Mouse (Mus musculus) v-Abl transformed pro-B cells (cell line): ENCODE measurements around the gene Trim9.

Source experiments
- in situ Hi-C, 2 experiments: fragments of 400-800 bp; cut with MboI; formaldehyde crosslinking; loops; one replicate each; pipeline ENCODE4 v1.15.1; 2025; ENCODE audit not compliant: unreplicated experiment in 2 of 2

Gene Trim9

DNA sequence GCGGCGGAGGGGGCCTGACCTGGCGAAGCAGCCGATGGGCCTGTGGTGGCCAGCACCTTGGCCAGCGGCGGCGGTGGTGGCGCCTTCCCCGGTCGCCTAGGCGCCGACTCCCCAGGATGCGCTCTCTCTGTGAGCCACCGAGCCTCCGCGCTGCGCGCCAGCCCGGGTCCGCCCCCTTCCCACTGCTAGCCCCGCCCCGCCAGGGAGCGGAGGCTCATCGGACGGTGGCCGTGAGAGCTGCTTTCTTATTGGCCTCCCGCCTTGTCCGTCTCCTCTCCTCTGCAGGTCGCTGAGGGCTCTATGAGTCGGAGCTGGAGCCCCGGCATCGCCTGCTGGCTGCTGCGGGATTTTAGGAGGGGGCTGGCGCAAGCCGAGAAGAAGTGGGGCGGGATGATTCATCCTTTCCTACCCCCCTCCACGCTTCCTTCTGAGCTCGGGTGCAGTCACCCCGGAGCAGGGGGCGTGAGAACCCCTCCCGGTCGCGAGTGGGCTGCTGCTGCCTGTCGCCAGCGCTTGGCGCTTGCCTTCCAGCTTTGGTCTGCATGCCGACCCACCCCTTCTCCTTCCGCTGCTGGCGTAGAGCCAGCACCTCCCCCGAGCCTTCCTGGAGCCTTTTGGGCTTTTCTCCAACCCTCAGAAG is at the start of gene Trim9:
Gene Trim9 (minus strand): TSS at position 413 of the 640 bp plus-strand sequence.
- in situ Hi-C loops, result no loop called here

DNA sequence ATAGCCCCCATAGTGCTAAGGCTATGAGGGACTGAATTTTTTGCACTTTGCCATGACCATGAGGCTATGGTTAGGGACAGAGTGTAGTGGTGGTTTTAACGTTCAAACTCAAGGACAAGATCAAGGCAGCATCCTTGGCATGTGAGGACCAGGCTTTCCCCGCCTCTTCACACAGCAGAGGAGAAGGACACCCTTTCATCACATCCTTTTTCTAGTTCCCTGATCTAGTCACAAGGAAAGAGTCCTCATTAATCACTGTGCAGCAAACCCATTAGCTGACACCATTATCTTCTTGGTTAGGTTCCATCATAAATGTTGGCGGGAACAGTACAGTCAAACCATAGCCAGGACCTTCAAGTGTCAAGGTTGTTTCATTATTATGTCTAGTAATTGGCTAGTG is 47.6 kb upstream of the Trim9 start:
- in situ Hi-C loops, result no loop called here

DNA sequence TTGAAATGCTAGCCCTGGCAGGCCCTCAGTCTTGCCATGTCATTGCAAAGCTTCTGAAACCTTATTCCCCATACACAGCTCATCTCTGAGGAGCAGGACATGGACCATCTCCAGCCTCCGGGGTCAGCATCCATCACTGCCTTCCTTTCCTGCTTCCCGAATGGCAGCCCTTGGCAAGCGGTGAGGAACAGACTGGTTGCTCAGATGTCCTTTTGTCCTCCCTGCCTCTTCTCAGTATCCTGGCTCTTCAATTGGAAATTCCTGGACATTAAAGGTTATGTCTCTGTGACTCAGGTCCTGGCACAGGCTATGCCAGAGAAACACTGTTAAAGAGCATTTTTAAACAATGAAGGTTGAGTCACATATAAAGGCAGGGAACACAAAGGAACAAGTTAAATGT is 43.8 kb upstream of the Trim9 start:
- in situ Hi-C loops, result no loop called here

DNA sequence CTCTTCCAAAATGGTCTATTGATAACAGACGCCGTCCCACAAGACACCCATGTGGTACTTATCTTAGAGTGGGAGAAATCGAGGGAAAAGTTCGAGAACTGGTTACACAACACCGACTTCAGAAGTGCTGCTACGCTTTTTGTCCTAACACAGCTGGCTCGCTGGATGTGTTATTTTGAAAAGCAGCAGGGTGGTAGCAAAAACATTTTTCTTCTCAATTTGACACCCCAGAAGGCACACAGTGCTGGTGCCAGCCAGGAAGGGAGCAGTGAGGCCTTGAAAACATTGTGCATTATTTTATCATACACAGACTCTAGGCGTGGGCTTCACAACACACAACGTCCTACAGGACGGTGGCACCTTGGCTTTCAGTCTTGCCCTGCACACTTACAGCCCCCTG is 27.6 kb upstream of the Trim9 start:
- in situ Hi-C loops, result no loop called here

DNA sequence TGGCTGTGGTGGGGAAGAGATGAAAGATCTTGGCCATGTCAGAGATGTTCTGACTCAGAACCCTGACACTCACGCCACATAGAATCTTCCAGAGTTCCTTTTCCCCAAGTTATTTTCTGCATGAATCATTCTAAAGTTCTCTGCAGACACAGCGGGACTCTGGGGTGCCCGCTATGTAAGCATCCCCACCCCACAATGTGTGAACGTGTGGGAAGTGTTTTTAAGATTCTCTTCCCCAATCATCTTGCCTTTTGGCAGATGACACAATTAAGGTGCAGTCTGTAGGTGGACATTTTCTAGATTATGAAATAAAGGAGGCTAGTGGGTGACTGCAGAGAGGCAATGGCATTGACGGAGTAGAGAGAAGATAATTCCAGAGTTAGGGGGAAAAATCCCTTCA is 25.5 kb upstream of the Trim9 start:
- in situ Hi-C loops, result no loop called here

DNA sequence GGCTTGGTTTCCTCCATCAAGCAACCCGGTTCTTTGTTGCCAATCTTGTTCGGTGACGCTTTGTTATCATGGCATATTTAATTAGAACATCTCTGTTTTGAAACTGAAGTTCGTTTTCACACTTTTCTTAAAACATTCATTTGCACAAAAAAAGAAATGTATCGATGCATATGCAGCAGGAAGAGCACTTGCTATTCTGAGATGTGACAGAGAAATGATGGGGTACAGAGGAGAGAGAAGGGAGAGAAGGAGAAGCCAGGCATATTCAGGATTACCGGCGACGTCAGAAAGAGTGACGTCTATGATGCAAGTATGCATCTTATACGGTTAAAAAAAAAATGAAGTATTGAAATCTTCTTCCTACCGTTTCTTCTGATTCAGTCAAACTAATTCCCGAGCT is 21.9 kb upstream of the Trim9 start:
- in situ Hi-C loops, result no loop called here

DNA sequence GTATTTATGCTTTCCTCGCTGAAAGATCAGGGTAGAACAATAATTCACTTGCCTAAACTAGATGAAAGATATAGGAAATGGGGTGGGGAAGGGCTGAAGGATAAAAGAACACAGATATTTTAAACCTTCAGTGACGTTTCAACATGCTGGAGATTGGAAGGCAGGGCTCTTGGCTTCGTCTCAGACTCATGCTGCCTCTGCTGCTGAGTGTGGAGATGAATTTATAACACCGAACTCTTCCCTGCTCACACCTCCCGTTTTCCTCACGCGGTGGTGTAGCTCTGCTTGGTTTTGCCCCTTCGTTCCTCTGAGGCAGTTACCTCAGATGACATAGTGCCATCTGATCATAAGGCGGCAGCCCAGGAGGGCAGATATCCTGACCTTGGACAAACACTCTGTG is 21.4 kb upstream of the Trim9 start:
- in situ Hi-C loops, result no loop called here

DNA sequence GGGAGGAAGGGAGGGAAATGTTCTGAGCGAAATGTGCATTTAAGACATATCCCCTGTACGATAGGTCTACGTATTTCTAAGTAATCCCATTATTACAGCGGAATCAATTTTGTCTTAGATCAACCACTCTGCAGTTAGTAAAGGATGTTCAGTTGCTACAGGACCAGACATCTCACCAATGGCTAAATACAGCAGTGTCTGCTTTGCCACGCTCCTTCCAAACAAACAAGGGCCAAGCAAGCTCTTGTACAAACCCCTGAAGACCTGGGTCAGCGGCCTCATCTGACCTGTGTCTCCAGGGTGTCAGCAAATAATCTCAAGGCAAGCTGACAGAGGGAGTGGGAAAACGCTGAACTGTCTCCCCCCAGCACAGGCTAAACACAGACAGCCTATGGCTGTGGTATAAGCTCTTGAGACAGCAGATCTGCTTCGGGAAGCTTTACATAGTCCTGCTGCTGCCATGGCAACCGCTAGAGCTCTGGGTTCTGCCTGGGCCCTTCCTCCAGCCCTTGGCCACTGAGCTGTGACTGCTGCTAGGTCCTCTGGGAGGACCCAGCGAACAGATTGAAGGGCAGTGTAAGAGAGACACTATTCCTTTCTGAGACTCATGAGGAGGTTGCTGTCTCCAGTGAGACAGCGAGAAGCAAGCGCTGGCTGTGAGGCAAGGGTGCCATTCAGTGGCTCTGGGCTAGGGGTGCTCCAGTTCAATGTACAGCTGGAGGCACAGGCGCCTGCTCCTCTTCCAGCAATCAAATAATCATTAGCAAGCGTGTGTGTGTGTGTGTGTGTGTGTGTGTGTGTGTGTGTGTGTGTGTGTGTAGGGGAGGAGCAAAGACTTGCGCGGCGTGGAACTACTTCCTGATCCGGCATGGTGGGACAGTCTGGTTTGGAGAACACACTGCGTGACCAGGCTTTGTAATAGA is 20.2 kb upstream of the Trim9 start:
- in situ Hi-C loops, result no loop called here

DNA sequence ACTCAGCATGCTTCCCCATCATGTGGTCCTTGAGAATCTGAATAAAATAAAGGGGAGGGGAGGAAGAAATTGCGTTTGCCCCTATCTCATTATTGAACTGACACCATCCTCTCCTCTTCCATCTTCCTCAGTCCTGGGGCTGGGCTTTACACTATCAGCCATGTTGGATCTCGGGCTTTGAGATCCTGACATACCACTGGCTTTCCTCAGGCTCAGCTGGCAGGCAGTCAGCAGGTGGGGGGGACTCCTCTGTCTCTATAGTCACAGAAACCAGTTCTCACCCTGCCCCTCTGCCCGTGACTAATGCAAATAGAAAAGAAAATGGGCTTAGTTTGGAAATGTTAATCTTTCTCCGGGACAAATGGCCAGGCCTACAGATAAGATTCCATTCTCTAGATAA is 15.6 kb upstream of the Trim9 start:
- in situ Hi-C loops, result no loop called here

DNA sequence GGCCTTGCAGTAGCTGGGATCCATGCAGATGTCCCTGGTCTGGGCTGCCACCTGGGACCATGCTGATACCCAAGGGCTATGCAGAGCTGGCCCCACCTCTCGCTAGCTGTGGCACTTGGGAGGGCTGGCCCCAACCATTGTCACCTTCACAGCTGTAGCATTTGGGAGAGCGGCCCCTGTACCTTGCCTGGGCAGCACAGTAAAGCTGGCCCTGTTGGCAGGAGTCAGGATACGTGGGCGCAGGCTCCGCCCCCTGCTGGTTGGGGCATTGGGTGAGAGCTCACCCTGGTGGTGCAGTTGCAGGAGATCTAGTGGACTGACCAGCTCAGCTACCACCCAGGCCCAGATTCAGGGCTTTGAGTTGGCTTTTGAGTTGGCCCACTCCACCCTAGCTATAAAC is 12.9 kb upstream of the Trim9 start:
- in situ Hi-C loops, result no loop called here

DNA sequence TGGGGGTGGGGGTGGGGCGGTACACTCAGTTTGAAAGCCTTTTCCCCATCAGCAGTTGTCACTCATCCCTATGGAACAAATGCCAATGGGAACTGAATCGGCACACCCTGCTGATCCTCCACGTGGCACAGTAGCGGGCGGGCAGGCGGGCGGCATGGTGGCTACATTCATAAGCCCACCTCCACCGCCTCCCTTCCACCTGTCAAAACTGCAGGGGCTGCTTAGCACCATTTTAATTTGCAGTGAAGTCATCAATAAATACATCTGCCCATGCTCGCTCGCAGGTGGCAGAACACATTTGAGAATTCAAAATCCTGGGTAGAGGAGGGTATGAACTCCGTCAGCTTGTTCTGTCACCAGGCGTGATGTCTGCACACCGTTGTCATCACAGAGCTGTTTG is 12.0 kb upstream of the Trim9 start:
- in situ Hi-C loops, result no loop called here

DNA sequence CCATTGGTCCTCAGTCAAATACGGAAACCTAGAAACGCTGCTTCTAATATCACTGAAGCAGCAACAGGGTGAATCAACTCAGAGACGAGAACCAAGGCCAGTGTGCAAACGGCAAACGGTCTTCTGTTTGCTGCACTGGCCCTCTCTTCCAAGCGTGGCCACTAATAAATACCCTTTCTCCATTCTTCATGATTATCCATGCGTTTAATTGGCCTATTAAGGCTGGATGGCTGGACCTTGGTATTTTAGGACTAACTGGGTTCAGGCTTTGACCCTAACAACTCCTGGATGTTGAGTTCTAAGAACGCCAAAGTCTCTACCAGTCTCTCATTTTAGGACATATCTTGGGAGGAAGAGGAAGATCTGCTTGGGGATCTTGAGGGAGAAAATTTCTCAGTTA is 7.5 kb upstream of the Trim9 start:
- in situ Hi-C loops, result no loop called here

DNA sequence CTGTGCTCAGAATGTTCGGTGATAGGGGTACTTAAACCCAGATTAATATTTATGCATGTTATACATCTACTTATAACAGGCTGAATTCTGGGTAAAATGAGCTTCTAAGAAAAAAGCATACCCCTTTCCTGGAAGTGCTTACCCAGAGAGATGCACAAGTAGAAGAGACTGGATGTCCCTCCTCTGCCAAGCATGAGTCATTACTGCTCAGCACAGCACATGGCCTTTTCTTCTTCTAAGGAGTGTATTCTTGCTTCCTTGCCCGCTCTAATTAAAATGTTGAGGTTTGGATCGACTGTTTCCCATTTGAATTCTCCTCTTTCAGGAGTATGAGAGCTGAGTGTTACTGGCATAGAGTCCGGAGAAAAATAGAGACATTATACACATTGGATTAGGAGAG is 3.1 kb upstream of the Trim9 start:
- in situ Hi-C loops, result no loop called here

DNA sequence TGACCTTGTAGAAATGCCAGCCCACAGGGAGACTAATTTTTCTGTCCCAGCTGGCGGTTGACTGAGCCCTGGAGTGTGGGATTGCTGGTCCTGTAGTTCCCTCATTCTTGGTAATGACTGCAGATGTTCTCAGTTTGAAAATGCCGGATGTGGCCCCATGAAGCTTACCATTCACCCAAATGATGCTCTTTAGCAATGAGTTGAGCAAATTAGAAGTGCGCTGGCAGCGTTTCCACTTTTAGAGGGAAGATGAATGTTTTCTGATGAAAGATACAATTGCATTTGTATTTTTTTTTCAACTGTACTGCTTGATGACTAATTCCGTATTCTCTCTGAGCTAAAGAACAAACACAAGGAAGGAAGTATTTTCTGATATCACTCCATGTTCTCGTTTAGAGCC is 2.4 kb upstream of the Trim9 start:
- in situ Hi-C loops, result no loop called here

DNA sequence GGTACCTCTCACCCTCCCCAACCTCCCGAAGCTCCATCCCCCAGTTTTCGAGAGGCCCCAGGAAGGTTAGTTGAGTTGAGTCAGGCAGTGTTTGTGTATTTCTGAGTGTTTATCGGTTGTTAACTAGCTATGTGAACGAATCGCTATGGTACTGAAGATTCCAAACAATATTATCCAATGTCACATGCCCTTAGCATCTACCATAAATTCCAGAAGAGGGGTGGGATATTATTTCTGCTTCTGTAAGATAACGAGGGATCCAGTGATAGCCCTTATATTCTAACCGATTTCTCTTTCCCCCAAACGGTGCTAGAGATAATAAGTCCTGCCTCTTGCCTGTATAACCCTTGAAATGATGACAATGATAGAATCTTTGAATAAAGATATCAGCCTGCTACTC is 612 bp upstream of the Trim9 start:
- in situ Hi-C loops, result no loop called here

DNA sequence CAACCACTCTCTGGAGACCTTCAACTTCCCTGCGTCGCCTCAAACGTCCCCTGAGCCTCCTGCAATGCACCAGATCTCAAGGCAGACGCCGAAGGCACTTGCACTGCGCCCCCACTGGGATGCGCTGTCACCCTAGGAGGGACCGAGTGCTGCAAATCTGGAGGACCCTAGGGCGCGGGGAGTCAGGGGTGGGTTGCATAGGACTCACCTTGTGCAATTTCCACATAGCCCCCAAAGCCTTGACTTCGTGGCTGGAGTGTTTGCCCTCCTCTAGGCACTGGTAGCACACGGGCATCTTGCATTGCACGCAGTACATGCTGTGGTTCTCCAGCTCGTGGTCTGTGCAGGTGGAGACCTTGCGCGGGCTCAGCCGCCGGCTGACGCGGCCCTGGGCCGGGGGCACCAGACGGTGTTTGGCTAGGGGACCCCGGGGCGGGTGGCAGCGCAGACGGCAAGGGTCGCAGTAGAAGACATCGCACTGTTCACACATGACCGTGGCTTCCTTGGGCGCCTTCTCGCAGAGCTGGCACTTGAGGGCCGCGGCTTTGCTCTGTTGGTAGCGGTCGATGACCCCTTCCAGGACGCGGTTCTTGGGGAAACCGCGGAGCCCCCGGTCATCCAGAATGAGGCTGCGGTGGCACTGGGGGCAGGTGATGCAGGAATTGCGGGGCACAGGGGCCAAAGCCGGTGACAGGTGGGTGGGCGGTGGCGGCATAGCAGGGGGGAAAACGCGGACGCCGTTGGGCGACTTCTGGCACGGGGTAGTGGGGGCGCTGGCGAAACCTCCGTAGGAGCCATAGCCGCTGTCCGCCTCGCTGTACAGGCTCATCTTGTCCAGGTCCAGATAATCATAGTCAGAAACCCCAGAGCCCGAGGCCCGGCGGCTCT is 1.0 kb downstream of the Trim9 start:
- in situ Hi-C loops, result no loop called here

DNA sequence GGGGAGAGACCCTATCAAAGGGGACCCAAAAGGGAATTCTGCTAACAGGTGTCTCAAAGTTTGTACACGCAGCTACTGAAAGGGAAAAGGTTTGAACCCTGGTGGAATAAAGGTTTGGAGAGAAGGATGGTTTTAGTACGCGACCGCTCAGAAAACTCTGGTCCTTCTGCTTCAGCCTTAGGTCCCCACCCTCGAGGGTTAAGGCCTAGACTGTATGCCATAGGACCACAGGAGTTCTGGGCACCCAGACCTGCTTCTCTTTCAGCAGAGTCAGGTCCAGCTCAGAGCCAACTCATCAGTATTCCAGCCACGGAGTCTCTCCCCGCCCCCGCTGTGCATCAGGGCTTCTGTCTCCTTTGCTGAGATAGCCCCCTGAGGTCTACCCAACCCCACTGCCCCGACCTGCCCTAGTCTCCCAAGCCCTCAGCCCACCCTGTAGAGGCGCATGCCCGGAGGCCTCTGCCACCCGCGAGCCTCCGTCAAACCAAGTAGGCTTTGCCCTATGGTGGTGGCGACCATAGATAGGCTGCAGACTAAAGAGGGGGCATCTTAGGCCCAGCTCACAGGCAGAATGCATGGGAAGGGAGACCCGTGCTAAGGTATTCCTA is 1.8 kb downstream of the Trim9 start:
- in situ Hi-C loops, result no loop called here

DNA sequence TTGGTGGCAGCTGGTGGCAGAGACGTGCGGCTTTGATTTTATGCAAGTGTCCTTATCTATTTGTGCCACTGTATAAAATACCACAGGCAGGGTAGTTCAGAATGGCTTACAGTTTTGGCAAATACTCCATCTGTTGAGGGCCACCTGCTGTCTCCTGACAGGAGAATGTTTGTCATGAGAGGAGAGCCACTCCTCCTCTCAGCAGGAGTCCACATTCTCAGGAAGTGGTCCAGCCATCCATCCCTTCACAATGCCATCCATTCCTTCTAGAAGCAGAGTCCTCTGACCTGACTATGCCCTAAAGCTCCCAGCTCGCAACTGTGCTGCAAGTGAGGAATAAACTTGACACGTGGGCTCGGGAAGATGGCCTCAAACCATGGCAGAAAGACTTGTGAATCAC is 12.2 kb downstream of the Trim9 start:
- in situ Hi-C loops, result no loop called here

DNA sequence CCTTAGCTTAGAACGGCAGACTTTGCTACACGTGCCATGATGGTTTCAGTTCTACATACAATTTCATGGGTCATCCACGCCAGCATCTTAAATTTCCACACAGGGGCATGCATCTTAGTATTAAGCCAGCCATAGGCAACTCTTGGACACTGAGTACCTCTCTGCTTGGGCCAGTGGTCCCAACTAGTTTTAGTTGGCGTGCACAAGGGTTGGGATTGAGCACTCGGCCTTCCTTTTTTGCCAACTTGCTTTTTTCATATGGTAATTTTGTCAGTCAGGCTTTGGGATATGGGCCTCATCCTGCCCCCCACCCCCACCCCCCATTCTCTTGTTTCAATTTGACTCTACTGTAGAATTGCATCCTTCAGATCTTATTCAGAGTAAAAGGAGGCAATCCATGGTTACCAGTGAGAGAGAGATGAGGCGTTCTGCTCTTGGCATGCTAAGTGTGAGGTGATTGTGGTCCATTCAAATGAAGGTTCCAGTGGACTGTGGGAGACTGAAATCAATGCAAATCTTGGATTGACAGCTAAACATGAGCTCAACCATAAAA is 14.1 kb downstream of the Trim9 start:
- in situ Hi-C loops, result no loop called here

DNA sequence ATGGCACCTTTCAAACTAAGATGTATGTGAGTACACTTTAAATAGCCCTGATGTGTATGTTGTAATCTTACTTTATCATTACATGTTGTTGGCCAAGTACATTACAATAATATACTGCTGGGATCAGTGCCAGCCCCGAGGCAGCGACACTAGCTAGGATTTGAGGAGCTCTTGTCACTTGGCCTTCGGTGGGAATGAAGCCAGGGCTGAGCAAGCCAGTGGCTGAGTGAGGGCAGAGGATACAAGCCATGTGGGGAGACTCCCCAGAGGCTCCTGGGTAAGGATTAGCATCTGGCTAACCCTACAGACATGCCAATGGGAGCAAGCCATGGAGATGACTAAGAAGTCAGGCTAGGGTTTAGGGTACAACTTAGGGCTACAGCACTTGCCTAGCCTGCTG is 18.4 kb downstream of the Trim9 start:
- in situ Hi-C loops, result no loop called here

DNA sequence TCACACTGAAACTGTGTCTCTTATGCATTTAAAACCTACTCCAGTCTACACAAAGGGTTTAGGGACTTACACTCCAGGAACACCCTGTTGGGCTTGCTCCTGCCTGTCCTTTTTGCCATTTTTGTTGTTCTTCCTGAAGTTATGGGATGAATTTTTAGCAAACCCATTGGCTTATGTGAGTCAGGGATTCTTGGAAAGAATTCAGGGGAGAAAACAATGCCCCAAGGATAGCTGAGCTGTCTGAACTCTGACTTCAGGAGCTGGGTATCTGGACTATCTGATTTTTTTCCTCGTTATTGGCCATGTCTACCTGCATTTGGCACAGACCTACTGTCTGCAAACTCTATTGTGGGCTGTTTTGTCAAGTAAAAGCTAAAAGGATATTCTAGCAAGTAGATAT is 20.5 kb downstream of the Trim9 start:
- in situ Hi-C loops, result no loop called here
